Mouse (Mus musculus) cortical plate, adult 2 months (tissue): Measurements from ENCODE around the gene Catspere2.
"Not testable (repeated sequence)": the region's sequence is repeated elsewhere in the genome, so short reads cannot be mapped to it uniquely, and the experiment has no call there.

Source experiments
- CTCF ChIP-seq: fragments of 200-500 bp; IDR thresholded peaks from 2 replicates; pipeline ENCODE4 v1.5.1; 2011; ENCODE audit warnings: mild to moderate bottlenecking, control low read depth, low read length; ENCODE audit not compliant: insufficient read depth; ENCODE audit errors: extremely low read depth
- POLR2A ChIP-seq: fragments of 200-500 bp; IDR thresholded peaks from 2 replicates; pipeline ENCODE4 v1.6.1; 2011; ENCODE audit warnings: mild to moderate bottlenecking, low read length, control low read depth; ENCODE audit not compliant: insufficient read depth; ENCODE audit errors: extremely low read depth

- not testable (repeated sequence) for TF ChIP-seq CTCF, POLR2A
Measured at GRCm38 (mm10) chr1:178108514-178108913, 125.3 kb downstream of the Catspere2 start.
